Mouse (Mus musculus) left cerebral cortex, adult 18-20 months (tissue): ENCODE measurements at regions not wholly inside any gene's neighbourhood (a gene's known extent, or its start where the extent isn't known, plus 50 kb on each side); places are given as distances from the start of the nearest gene placed in this dataset.

Experiments used
- DNase-seq, 2 experiments: peaks; one replicate each; pipeline ENCODE4 v3.0.0; 2021 to 2022; ENCODE audit warnings: low spot score in 2 of 2, mixed read lengths in 1 of 2

DNA sequence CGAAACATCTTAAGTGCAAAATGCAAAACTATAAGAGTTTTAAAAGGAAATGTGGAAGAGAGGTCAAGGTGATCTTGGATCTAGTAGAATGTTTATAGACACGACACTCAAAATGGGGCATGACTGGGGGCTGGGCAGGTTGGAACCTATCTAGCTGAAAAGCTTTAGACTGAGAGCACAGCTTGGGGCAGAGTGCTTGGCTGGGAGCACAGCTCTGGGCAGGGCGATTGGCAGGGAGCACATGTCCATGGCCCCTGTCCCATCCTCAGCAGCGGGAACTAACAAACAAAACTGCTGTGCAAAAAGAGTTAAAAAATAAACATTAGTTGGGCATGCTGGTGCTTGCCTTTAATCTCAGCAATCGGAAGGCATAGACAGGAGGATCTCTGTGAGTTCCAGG, 279.6 kb downstream of the Ptpru start:
- no peak for DNase-seq

- no peak for DNase-seq
Measured at GRCm38 (mm10) chr4:131563851-131564250, 274.2 kb downstream of the Ptpru start.

- no peak for DNase-seq
Measured at GRCm38 (mm10) chr4:131565203-131565602, 272.9 kb downstream of the Ptpru start.

- DNase-seq, result no peak
Measured at GRCm38 (mm10) chr4:131567241-131567640, 270.8 kb downstream of the Ptpru start.

- no peak for DNase-seq
Measured at GRCm38 (mm10) chr4:131569156-131569555, 268.9 kb downstream of the Ptpru start.

- no peak for DNase-seq
Measured at GRCm38 (mm10) chr4:131577571-131577970, 260.5 kb downstream of the Ptpru start.

- no peak for DNase-seq
Measured at GRCm38 (mm10) chr4:131585946-131586345, 252.1 kb downstream of the Ptpru start.

DNA sequence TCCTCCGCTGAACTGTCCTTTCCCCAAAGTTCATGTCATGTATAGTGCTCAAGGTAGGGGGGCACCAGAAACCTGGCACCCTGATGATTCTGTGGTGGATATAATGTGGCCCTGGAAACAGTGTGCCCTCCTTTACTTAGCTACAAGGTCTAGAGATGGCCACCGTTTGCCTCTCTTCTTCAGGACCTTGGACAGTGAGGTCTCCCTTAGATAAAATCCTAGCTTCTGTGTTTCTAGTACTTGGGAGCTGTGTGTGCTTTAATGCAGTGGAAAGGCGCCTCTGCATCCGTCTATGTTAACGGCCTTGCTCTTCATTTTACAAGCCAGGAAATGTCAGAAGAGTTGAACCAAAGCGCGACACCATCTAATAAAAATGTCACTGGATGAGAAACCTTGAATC, 250.6 kb downstream of the Ptpru start:
- no peak for DNase-seq

GRCm38 (mm10) chr4:131590136-131590535, 248.0 kb downstream of the Ptpru start:
- DNase-seq, result no peak

DNA sequence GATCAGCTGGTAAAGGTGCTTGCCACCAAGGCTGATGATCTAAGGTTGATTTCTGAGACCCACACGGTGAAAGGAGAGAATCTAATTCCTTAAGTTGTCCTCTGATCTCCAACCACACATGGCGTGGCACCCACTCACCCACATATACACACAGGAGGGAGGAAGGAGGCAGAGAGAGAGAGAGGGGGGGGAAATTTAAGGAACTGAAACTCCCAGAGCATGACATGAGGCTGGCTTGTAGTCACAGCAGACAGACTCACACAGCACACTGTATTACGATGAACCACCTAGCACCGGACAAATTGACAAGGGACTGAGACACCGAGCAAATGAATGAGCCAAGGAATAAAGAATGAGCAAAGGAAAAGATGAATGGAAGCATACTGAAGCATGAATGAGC, 246.6 kb downstream of the Ptpru start:
- no peak for DNase-seq

DNA sequence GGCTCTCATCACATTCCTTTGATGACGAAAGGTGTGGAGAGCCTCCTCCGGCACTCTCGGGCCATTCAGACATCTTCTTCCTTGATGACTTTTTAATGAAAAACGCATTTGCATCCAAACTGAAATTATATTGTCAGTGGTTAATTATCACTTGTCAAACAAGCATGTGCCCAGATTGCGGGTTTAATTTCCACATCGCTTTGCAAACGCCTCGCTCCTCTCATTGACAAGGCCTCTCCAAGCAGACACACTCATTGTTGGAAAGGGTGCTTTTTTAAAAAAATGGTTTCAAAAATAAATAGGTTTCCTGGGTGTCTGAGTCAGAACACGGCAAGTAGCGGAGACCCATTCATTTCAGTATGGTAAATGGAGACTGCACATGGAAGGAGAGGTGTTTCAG, 240.1 kb downstream of the Ptpru start:
- no peak for DNase-seq

- DNase-seq, result no peak
Measured at GRCm38 (mm10) chr4:131614434-131614833, 223.7 kb downstream of the Ptpru start.

DNA sequence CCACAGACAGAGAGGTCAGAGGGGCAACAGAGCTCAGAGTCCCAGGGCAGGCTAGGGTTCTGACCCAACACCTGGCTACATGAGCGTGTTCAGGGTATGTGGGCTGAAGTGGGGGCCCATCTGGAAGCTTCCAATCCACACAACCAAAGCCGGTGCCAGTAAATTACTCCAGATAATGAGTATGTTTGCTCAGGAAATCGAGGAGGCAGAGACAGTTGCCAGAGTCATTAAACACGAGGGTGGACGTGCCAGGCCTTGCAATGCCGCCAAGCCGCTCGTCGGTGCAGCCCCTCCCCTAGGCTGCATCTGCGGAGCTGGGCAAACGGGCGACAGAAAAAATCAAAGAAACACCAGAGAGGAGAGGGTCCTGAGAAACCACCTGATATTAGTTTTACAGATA, 222.5 kb downstream of the Ptpru start:
- peak in 1 of 2 experiments; percentile 8 for DNase-seq

GRCm38 (mm10) chr4:131638105-131638504, 200.0 kb downstream of the Ptpru start:
- no peak for DNase-seq

DNA sequence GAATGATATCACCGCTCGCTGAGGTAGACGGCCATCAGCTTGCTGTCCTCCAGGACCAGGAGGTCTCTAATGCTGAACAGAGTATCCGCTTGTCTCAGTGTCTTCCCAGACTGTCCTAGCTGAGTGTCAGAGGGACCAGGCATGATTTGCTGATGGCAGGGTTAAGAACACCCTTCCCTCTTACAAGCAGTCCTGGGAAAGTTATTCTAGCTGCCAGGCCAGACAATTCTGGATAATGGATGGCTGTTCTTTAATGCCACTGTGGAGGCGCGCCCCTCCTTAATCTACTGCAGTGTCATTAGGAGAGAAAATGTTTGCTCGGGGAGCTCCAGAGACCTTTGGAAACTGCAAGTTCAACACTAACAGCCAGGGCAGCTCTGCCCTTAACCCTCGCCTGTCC, 182.1 kb downstream of the Ptpru start:
- DNase-seq, result no peak

DNA sequence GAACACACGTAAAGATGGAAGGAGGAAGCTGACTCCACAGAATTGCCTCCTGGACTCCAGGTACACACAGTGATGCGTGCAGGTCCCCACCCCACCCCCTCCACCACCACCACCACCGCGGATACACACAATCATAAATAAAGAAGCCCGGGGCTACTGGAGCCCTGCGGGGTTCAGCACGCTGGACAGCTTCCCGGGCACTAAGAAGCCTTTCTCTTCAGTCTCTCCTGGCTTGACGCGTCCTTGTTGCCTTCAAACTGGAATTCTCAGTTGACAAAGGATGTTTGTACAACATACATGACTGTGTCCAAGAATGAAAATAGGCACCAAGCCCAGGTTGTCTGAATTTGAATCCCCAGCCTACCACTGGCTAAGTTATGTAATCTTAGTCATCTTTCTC, 180.2 kb downstream of the Ptpru start:
- no peak for DNase-seq

- no peak for DNase-seq
Measured at GRCm38 (mm10) chr4:131660931-131661330, 177.2 kb downstream of the Ptpru start.

DNA sequence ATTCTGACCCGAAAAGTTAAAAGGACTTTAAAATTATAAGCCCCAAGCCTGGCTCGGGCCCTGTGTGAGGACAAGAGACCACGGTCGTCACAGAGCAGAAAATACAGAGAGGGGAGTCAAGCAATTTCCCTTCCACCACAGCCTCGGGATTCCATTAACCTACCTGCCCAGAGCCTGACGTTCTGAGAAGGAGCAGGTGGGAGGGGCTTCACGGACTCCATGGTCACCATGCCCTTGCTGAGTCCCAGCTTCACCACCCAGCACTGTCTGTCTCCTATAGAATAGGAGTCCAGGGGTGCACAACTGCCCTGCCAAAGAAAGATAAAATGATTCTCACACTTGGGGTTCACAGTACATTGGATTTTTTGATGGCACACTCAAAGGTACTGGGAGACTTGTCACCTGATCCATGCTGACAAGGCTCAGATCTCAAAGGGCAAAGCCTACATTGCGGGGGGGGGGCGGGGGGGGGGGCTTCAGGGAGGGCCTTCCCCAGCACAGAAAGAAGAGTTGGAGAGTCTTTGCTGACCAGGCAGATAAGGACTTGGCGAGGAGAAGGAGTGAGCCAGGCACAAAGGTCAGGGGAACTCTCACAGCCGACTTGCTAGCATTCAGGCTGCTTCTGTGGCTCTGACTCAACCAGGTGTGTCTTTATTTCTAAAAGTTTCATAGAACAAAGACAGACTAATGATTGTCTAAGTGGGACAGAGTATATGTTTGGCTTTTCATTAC, 166.1 kb downstream of the Ptpru start:
- DNase-seq, result no peak

DNA sequence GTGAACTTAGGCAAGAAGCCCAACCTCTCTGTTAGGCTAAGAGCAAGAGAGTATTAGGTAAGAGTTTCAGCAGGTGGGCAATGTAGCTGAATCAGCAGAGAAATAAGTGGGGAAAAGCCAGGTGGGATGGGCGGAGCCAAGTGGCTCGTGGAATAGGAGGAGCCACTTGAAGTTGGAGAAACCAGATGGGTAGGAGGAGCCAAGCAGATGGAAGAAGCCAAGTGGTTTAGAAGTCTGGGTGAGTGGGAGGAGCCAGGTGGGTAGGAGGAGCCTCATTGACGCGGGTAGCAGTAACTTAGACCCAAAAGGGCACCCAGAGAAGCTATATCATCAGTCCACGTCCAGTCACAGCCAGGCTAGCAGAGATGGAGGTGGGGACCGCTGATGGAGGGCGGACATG, 160.1 kb downstream of the Ptpru start:
- DNase-seq, result no peak

DNA sequence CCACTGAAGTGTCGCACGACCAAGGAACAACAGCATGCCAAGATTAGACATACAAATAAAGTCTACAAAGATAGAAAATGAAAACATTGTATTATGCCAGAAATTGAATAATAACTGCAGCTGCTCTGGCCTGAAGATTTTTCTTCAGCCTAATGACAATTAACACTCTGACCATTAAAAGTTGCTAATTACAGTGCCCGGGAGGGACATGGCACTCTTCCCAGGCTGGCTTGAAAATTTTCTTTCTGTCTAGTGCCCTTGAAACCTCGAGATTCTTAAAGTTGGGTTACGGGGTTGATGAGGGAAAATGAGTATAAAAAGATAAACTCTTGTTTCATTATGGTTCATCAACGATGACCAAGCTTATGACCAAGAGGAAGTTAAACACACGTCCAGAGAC, 154.9 kb downstream of the Ptpru start:
- DNase-seq, result no peak

DNA sequence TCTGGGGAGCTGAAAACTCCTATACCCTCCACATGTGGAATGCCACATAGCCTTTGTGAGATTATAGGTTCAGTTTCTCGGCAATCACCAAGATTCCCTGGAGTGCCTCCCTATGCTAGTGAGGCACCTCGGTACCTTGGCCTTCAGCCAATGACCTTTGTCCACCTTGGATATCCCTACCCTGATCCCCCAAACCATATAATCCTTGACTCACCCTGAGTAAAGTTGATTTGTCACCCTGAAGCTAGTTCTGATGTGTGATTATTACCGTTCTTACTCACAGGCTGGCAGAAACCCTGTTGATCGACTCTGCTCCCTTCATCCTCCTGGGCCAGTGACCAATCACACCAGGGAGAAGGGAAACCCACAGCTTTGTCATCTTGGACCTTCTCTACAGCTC, 152.5 kb downstream of the Ptpru start:
- DNase-seq, result no peak

DNA sequence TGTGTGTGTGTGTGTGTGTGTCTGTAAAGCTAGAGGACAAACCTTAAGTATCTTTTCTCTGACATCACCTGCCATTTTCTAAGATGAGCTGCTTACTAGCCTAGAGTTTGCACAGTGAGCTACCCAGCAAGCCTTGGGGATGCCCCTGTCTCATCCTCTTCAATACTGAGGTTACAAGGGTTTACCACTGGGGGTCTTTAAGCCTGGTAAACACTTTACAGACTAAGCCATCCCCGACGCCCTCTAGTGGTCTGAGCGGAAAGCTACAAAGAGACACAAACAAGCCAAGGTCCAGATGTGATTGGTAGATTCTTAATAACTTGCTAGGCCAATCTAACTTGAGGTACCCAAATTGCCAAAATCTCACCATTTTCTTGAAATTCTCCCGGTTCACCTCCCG, 143.9 kb downstream of the Ptpru start:
- no peak for DNase-seq
